Mouse (Mus musculus) heart, postnatal 10 days (tissue): Measurements from ENCODE around the gene Vcam1. TPM values are rescaled to one million over a fixed set of nuclear protein-coding genes. Genes with fewer than 3 reads are reported as not detected.
A peak's percentile ranks its signal among the peaks of the same experiment; 100 is the strongest.

ENCODE experiments used
- DNase-seq, 2 experiments: peaks; one replicate each; pipeline ENCODE4 v3.0.0; 2021
- intact Hi-C: fragments of 180-260 bp; cut with DNase I; formaldehyde crosslinking; loops from one replicate; pipeline ENCODE4 v1.15.1; 2025
- total RNA-seq, 2 experiments: library from RNA; stranded (reverse); gene quantifications; 2 replicates each; pipeline ENCODE4 v1.2.3; 2021

Vcam1 gene
- total RNA-seq, 2 experiments from 2014 or later, result 16.5 to 17.6 TPM

GRCm38 (mm10) chr3:116094886-116095285 lies 34.6 kb downstream of the Vcam1 start:
- DNase-seq, result no peak
- intact Hi-C loops, result no loop called here

GRCm38 (mm10) chr3:116094288-116094687 lies 35.2 kb downstream of the Vcam1 start:
- DNase-seq, result no peak
- intact Hi-C loops, result no loop called here

GRCm38 (mm10) chr3:116092547-116092946 lies 36.9 kb downstream of the Vcam1 start:
- no peak for DNase-seq
- intact Hi-C loops, result no loop called here

GRCm38 (mm10) chr3:116091706-116092105 lies 37.8 kb downstream of the Vcam1 start:
- intact Hi-C loops, result no loop called here
- DNase-seq, result no peak

GRCm38 (mm10) chr3:116085962-116086361 lies 43.5 kb downstream of the Vcam1 start:
- intact Hi-C loops, result no loop called here
- no peak for DNase-seq

- peak; percentile 37 to 39 for DNase-seq
- intact Hi-C loops, result no loop called here
Measured at GRCm38 (mm10) chr3:116080939-116081676, 48.4 kb downstream of the Vcam1 start.

- intact Hi-C loops, result no loop called here
- DNase-seq, result peak; percentile 57 to 63
Measured at GRCm38 (mm10) chr3:116080166-116080788, 49.2 kb downstream of the Vcam1 start.

GRCm38 (mm10) chr3:116078490-116078889 lies 51.0 kb downstream of the Vcam1 start:
- DNase-seq, result no peak
- intact Hi-C loops, result no loop called here

- no peak for DNase-seq
- intact Hi-C loops, result no loop called here
Measured at GRCm38 (mm10) chr3:116076739-116077138, 52.7 kb downstream of the Vcam1 start.

GRCm38 (mm10) chr3:116072584-116072983 lies 56.9 kb downstream of the Vcam1 start:
- intact Hi-C loops, result no loop called here
- DNase-seq, result peak; percentile 22 to 32

GRCm38 (mm10) chr3:116062141-116062540 lies 67.3 kb downstream of the Vcam1 start:
- no peak for DNase-seq

GRCm38 (mm10) chr3:116060320-116060719 lies 69.2 kb downstream of the Vcam1 start:
- DNase-seq, result no peak
- intact Hi-C loops, result no loop called here

More at GRCm38 (mm10) chr3:116062141-116062540, 67.3 kb downstream of the Vcam1 start:
- intact Hi-C loops, result no loop called here

Other genes starting within 250 kb of the Vcam1 start
- gene Dph5, start 241.9 kb downstream of the Vcam1 start, total RNA-seq, result 1 to 10 TPM; 9.6 to 9.8 TPM
- 10 to 100 TPM; 24.4 to 29.6 TPM for gene Slc30a7, start 122.3 kb downstream of the Vcam1 start, total RNA-seq
- gene Extl2, start 122.2 kb downstream of the Vcam1 start, total RNA-seq, result 10 to 100 TPM; 16.7 to 18.1 TPM
- gene Gpr88, start 123.8 kb upstream of the Vcam1 start, total RNA-seq, result under 1 TPM; 0.17 to 0.35 TPM